Mouse (Mus musculus) kidney, adult 2 months (tissue): ENCODE measurements at regions not wholly inside any gene's neighbourhood (a gene's known extent, or its start where the extent isn't known, plus 50 kb on each side); places are given as distances from the start of the nearest gene placed in this dataset.

ENCODE experiments used
- CTCF ChIP-seq: fragments of 200-500 bp; conservative IDR thresholded peaks from 2 replicates; pipeline ENCODE4 v1.5.1; 2011; ENCODE audit warnings: low read depth, mild to moderate bottlenecking, control low read depth, low read length, moderate library complexity, mixed read lengths; ENCODE audit not compliant: insufficient read depth, insufficient read length
- POLR2A ChIP-seq: fragments of 200-500 bp; IDR thresholded peaks from one replicate; pipeline ENCODE4 v1.6.1; 2011; ENCODE audit warnings: low read depth, low read length, control low read depth

GRCm38 (mm10) chr5:53352852-53353251 is 86.0 kb downstream of the Smim20 start:
- TF ChIP-seq CTCF (no peak), POLR2A (no peak)
